Mouse (Mus musculus) heart, embryonic 11.5 days (tissue): Measurements from ENCODE around the gene Rab3ip. TPM values are rescaled to one million over a fixed set of nuclear protein-coding genes. Genes with fewer than 3 reads are reported as not detected.

Experiments
- ATAC-seq: fragments of 200-750 bp; cut with Nextera tagmentation; replicated peaks from 2 replicates; pipeline ENCODE4 v1.8.0; 2017; ENCODE audit warnings: moderate library complexity; ENCODE audit not compliant: insufficient number of reproducible peaks, low FRiP score, low TSS enrichment
- H3K27ac ChIP-seq: fragments of 300-500 bp; sonication (generic); 2 replicates; pipeline ENCODE4 v1.5.1; 2014; ENCODE audit warnings: mild to moderate bottlenecking, low read depth, low read length
- H3K27me3 ChIP-seq: fragments of 300-500 bp; sonication (generic); 2 replicates; pipeline ENCODE4 v1.6.1; 2014; ENCODE audit warnings: mild to moderate bottlenecking, low read length, mixed read lengths; ENCODE audit not compliant: control insufficient read depth, insufficient read depth
- H3K36me3 ChIP-seq: fragments of 300-500 bp; sonication (generic); 2 replicates; pipeline ENCODE4 v1.6.1; 2014; ENCODE audit warnings: mild to moderate bottlenecking, low read length, moderate library complexity, mixed read lengths; ENCODE audit not compliant: control insufficient read depth, insufficient read depth
- H3K4me1 ChIP-seq: fragments of 300-500 bp; sonication (generic); 2 replicates; pipeline ENCODE4 v1.6.1; 2014; ENCODE audit warnings: low read length; ENCODE audit not compliant: control insufficient read depth, insufficient read depth
- H3K4me2 ChIP-seq: fragments of 300-500 bp; sonication (generic); 2 replicates; pipeline ENCODE4 v1.6.1; 2014; ENCODE audit warnings: mild to moderate bottlenecking, moderate library complexity
- H3K4me3 ChIP-seq: fragments of 300-500 bp; sonication (generic); 2 replicates; pipeline ENCODE4 v1.5.1; 2014; ENCODE audit warnings: low read depth, low read length
- H3K9ac ChIP-seq: fragments of 300-500 bp; sonication (generic); 2 replicates; pipeline ENCODE4 v1.6.1; 2014; ENCODE audit warnings: mild to moderate bottlenecking, low read depth, low read length, moderate library complexity
- H3K9me3 ChIP-seq: fragments of 300-500 bp; sonication (generic); replicated peaks from 2 replicates; pipeline ENCODE4 v1.6.1; 2016; ENCODE audit warnings: low read length; ENCODE audit not compliant: control insufficient read depth
- whole genome bisulfite sequencing: fragments of 180-500 bp; shearing (Covaris S2); extraction: QIAGEN DNeasy Blood & Tissue Kit; methylation state at CpG from one replicate; pipeline ENCODE4 v1.1.7; 2014; ENCODE audit not compliant: insufficient replicate concordance; 5-methylcytosine and 5-hydroxymethylcytosine counted together
- polyA plus RNA-seq: library from polyadenylated mRNA; unstranded; fragments of >200 nt; fragmentation: Nextera tagmentation; extraction: Ambion mirVana; gene quantifications from 2 replicates; pipeline ENCODE4 v1.2.1, GENCODE M21; 2014

Rab3ip gene
- polyA plus RNA-seq, 1 experiment from 2014 or later: 56.9 TPM

DNA sequence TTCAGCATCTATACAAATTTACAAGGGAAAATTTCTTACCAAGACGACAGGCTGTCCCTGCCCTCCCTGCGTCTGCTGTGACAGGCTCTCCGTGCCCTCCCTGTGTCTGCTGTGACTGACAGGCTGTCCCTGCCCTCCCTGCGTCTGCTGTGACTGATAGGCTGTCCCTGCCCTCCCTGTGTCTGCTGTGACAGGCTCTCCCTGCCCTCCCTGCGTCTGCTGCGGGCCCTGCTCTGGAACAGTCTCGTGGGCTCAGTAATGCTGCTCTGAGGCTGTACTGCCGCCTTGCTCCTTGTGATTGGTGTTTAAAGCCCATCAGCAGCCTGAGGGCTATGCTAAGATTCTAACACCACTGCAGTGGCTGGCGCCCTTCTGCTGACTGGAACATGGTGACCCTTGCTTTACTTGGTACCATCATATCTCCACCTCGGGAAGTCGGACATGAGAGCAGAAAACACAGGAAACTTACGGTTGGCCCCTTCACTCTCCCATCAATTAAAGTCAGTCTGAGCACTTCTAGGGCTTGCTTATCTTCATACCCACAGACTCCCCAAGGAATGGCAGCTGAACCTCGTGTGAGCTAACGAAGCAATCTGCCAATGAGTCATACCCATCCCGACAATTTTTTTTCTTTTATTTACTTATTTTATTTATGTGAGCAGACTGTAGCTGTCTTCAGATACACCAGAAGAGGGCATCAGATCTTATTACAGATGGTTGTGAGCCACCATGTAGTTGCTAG, 41.5 kb downstream of the Rab3ip start:
- Histone ChIP-seq H3K9me3 (no peaks in the 10 kb centered on the region; the same call in 1 of the 2 replicates), H3K4me2 (no peak overlapping the region), H3K4me1 (no peaks in the 10 kb centered on the region; the same call in 1 of the 2 replicates), H3K27me3 (no peaks in the 10 kb centered on the region), H3K4me3 (no peak overlapping the region), H3K27ac (no peak overlapping the region), H3K36me3 (peaks cover 28% of the 10 kb centered on the region), H3K9ac (no peak overlapping the region)
- 38% methylated on average over 15 of the region's 15 CpGs for WGBS
- no peak for ATAC-seq

DNA sequence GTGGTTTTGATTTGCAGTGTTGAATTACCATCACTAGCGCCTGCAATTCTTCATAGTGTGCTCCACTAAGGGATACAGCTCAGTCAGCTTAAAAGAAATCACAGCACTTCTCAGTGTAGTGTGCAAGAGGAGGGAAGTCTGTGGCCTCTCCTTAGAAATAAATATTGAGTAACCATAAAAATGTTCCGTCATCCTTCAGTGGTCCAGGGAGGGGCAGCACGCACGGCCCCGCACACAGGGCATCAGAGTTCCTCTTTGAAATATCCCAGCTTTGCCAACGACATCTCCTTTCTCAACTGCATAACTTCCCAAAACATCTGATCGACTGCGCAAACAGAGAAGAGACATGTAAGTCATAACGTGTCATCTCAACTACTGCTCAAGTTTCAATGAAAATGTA, 43.8 kb downstream of the Rab3ip start:
- H3K9me3 ChIP-seq: no peaks in the 10 kb centered on the region; the same call in 1 of the 2 replicates
- no peaks in the 10 kb centered on the region for H3K27me3 ChIP-seq
- ATAC-seq: no peak
- 88% methylated on average over 9 of the region's 9 CpGs for WGBS
- H3K4me1 ChIP-seq: no peaks in the 10 kb centered on the region; the same call in 1 of the 2 replicates
- peaks cover 20% of the 10 kb centered on the region for H3K36me3 ChIP-seq
- H3K4me2 ChIP-seq: no peak overlapping the region
- H3K4me3 ChIP-seq: no peak overlapping the region
- H3K27ac ChIP-seq: no peak overlapping the region
- H3K9ac ChIP-seq: no peak overlapping the region

DNA sequence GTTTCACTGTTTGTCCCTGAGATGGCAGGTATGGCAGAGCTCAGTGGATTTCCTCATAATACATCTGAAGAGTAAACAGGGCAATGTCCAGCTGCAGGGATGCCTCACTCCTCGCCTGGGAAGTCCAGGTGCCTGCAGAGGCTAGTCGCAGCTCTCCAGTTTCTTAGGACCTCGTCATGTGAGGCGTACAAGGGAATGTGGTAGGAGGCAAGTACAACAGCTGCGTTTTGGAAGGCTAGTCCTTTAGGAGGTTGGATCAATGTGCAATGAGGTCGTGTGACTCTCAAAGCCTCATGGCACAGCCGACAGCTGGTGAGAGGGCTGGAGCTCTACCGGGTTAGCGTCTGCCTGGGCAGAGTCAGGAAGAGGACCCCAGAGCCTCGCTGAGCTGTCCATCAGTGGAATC, 46.1 kb downstream of the Rab3ip start:
- Histone ChIP-seq H3K27me3 (no peaks in the 10 kb centered on the region), H3K9me3 (no peaks in the 10 kb centered on the region; the same call in 1 of the 2 replicates), H3K27ac (no peak overlapping the region), H3K4me2 (no peak overlapping the region), H3K36me3 (peaks cover 7% of the 10 kb centered on the region), H3K9ac (no peak overlapping the region), H3K4me3 (no peak overlapping the region), H3K4me1 (no peaks in the 10 kb centered on the region; the same call in 1 of the 2 replicates)
- no peak for ATAC-seq
- WGBS: 83% methylated on average over 10 of the region's 10 CpGs

DNA sequence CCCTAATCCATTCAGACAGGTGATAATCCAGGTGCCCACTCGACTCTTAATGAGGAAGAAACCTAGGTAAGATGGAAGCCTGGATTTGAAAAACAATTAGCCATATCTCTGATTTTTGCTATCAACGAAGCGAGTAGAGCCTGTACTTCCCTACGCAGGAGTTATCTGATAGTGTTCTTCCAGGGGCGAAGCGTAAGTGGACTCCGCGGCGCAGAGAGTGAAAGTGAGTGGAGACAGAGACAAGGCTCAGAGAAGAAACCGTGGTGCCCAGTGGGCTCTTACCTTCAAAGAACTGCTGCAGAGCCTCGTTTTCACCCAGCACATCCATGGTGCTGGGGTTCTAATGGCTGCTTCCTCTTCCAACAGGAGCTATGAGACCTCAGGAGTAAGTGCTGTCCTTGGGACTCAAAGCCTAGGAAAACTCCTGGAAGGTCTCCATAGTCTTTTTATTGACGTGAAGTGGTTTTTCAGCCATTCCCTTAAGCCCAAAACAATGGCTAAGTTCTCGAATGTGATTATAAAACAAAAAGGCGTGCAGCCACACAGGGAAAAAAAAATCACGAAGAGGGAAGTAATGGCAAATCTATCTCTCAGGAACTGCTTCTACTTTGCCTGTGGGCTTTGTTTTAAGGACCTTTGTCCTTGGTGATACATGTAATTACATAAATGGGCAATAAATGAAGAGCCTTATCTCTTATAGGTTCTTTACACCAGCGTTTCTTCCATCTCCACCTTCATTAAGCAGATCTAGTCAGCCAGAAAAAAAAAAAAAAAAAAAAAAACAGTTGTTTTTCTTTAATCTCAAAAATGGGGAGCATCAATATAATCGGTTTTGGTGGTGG, 54.0 kb downstream of the Rab3ip start, which contains the start of gene Myrfl:
TSS of gene Myrfl (minus strand) at position 584 of the 842 bp plus-strand sequence.
- no peaks in the 10 kb centered on the region for H3K27me3 ChIP-seq
- H3K9me3 ChIP-seq: no peaks in the 10 kb centered on the region
- no peak within 1 kb of the TSS for H3K27ac ChIP-seq
- no peak within 1 kb of the TSS for H3K4me3 ChIP-seq
- ATAC-seq: no peak
- no peaks in the 10 kb centered on the region for H3K4me1 ChIP-seq
- H3K36me3 ChIP-seq: no peaks in the 10 kb centered on the region
- no peak within 1 kb of the TSS for H3K9ac ChIP-seq
- 65% methylated on average over 17 of the region's 17 CpGs for WGBS
- H3K4me2 ChIP-seq: no peak within 1 kb of the TSS

DNA sequence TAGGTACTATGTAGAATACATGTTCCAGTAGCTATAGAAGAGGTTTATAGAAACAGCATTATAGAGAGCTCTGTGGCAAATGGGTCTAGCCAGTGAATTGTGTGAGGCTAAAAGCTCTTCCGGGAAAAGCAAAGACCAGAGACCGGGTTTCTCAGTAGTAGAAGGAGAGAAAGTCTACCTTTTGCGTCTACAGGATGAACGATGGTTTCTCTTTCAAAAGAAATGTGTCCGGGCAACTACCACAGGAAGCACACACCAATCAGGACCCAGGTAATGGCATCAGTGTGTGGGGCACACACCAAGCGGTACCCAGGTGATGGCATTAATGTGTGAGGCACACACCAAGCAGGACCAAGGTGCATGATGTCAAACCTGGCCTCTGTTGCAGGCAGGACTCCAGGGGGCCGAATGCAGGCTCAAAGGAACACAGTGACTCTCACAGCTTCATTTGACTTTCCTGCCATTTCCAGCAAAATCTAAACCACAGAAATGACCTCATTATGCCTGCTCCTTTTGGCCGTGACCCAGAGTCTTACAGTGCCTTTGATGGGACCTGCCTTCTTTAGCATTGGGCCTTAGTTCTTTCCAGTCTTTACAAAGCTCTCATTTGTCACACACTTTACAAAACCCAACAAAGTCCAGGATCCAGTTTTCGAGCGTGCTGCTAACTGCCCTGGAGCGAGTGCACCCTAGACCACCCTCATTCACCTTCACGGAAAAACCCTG, 55.3 kb downstream of the Rab3ip start:
- no peak overlapping the region for H3K4me2 ChIP-seq
- WGBS: 84% methylated on average over 12 of the region's 12 CpGs
- no peak overlapping the region for H3K27ac ChIP-seq
- H3K36me3 ChIP-seq: no peaks in the 10 kb centered on the region
- no peak for ATAC-seq
- no peaks in the 10 kb centered on the region for H3K9me3 ChIP-seq
- no peak overlapping the region for H3K4me3 ChIP-seq
- H3K4me1 ChIP-seq: no peaks in the 10 kb centered on the region
- H3K27me3 ChIP-seq: no peaks in the 10 kb centered on the region
- no peak overlapping the region for H3K9ac ChIP-seq

DNA sequence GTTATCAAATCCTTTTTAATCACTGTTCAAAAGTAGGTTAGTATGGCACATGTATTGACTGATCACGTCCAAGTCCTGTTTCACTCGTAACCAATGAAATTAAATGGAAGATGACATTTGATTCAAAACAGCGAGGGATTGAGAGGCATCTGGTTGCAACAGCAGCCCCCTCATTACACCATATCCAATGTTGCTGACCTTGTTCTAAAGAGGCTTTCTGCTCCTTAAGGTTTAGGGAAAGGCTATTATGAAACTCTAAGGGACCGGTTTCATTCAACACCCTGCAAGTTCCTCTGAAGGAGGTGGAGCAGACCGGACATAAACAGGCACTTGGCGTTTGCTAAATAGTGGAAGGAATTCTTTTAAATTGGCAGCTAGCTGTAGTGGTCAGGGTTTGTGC, 56.0 kb downstream of the Rab3ip start:
- Histone ChIP-seq H3K4me3 (no peak overlapping the region), H3K9me3 (no peaks in the 10 kb centered on the region), H3K4me1 (no peaks in the 10 kb centered on the region), H3K27ac (no peak overlapping the region), H3K4me2 (no peak overlapping the region), H3K36me3 (no peaks in the 10 kb centered on the region), H3K9ac (no peak overlapping the region), H3K27me3 (no peaks in the 10 kb centered on the region)
- ATAC-seq: no peak
- 79% methylated on average over 6 of the region's 6 CpGs for WGBS

DNA sequence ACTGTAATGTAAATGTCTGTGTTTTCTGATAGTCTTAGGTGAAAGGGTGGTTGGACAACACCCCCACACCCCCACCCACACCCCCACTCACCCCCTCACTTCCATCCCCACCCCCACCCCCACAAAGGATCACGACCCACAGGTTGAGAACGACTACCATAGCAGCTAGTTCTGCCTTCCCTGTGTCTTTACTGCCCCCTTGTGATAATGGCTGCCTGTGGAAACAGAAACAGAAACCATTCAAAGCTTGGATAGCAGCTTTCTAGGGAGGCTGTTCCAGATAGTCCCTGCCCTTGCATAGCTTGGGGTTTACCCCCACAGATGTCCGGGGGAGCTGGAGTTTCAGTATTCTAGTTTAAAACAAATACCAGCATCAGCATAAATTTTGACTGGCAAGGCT, 56.8 kb downstream of the Rab3ip start:
- Histone ChIP-seq H3K4me1 (no peaks in the 10 kb centered on the region), H3K4me2 (no peak overlapping the region), H3K4me3 (no peak overlapping the region), H3K9ac (no peak overlapping the region), H3K27me3 (no peaks in the 10 kb centered on the region), H3K27ac (no peak overlapping the region), H3K9me3 (no peaks in the 10 kb centered on the region), H3K36me3 (no peaks in the 10 kb centered on the region)
- WGBS: 17% methylated on average over 3 of the region's 3 CpGs
- no peak for ATAC-seq

DNA sequence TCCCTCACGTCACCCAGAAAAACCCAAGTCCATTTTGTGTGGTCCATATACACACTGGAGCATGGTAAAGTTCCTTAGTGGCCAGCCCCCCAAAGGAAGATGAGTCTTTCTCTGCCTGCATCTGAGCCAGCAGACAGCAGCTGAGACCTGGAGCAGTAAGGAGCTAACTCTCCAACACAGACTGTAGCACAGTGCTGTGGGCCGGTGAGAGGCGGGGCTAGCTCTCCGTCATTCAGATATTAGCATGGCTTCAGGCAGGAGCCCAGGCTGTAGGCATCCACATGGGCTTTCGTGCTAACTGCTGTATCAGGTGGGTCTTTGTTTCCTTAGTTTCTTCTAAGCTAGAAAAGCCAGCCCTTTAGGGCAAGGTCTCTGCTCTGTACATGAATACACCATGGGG, 60.0 kb downstream of the Rab3ip start:
- H3K4me3 ChIP-seq: no peak overlapping the region
- H3K9me3 ChIP-seq: no peaks in the 10 kb centered on the region
- no peak overlapping the region for H3K27ac ChIP-seq
- ATAC-seq: no peak
- no peak overlapping the region for H3K9ac ChIP-seq
- no peaks in the 10 kb centered on the region for H3K27me3 ChIP-seq
- H3K4me1 ChIP-seq: no peaks in the 10 kb centered on the region
- no peaks in the 10 kb centered on the region for H3K36me3 ChIP-seq
- no peak overlapping the region for H3K4me2 ChIP-seq
- WGBS: 56% methylated on average over 5 of the region's 5 CpGs
